In the genomic region with DNA sequence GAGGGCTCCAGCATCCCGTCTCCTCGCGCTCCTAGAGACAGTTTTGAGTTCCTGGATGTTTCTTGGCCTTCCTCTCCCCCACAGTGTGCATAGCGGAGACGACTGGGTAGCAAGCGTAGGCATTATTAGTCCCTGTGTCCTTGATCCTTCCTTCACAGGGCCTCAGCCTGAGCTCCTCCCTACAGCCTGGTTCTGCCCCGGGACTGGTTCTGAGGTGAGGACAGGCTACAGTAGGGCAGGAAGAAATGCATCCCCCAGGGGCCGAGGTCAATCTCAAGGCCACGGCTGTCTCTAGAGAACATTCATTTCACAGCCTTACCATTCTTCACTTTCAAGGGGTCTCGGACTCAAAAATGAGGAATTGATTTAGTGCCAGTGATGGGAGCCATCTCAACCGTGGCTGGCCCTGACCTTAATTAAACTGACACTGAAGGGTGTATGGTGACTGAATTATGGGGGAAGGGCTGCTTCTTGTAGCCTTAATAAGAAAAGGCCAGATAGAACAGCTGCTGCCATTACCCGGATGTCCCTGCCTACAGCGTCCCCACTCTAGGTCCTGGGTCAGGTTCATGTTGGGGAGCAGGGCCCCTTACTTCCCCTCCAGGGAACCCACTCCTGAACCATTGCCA, we compare ENCODE assay signal across 34 mouse cellular contexts. TPM values are rescaled to one million over a fixed set of nuclear protein-coding genes. Genes with fewer than 3 reads are reported as not detected.
A peak's percentile ranks its signal among the peaks of the same experiment; 100 is the strongest.
DNase-seq lines count a peak whose midpoint lies in the region; ATAC-seq and TF ChIP-seq lines count a peak whose summit lies in the region.
"Had no signal": no experiment of that assay in that cellular context is flagged by ENCODE, and none has a peak within 500 bp of the region (broad histone marks: within the 10 kb centered on the region; RNA-seq: fewer than 3 reads in every experiment).

No protein-coding gene starts in this region.

- DNase-seq in forebrain, embryonic 10.5 days (ENCODE audit: extremely low spot score, low spot score): no peak
- DNase-seq in MEL (ENCODE audit: low read depth, low spot score): peak; percentile 32
- DNase-seq in embryonic facial prominence, embryonic 11.5 days (ENCODE audit: low spot score): no peak
- DNase-seq: adrenal gland, postnatal 10 days; cerebellum, adult 8-10 months; forebrain, postnatal 0 days; gastrocnemius, postnatal 10 days; kidney, adult 2 months; kidney, postnatal 4 days; liver, embryonic 13.5 days; lung, adult 18-20 months; lung, postnatal 4 days; midbrain, embryonic 14.5 days; right cerebral cortex, postnatal 14 days; thymus, postnatal 4 days had no signal

- no peaks in the 10 kb centered on the region for H3K36me3 ChIP-seq in forebrain, embryonic 10.5 days (replicated peaks)
- no peaks in the 10 kb centered on the region for H3K36me3 ChIP-seq in forebrain, embryonic 13.5 days (ENCODE audit: poor library complexity, severe bottlenecking)
- no peaks in the 10 kb centered on the region for H3K36me3 ChIP-seq in kidney, embryonic 16.5 days (ENCODE audit: insufficient read depth, low read length)
- H3K36me3 ChIP-seq in kidney, embryonic 15.5 days: no peaks in the 10 kb centered on the region
- H3K36me3 ChIP-seq in MEL (ENCODE audit: control insufficient read depth in 1 of 2, insufficient read depth in 2 of 2, low read length in 2 of 2): peaks cover 0 to 50% of the 10 kb centered on the region in 2 experiments; a peak in 2 of 4 replicates
- H3K36me3 ChIP-seq in embryonic facial prominence, embryonic 11.5 days (replicated peaks; ENCODE audit: control insufficient read depth, insufficient read depth, low read depth, low read length): no peaks in the 10 kb centered on the region
- H3K36me3 ChIP-seq: embryonic facial prominence, embryonic 13.5 days; G1E; hindbrain, embryonic 15.5 days; liver, embryonic 13.5 days; neural tube, embryonic 12.5 days had no signal

- no peak for TF ChIP-seq CTCF in MEL (IDR thresholded peaks at IDR 0.05 in 2 of 3, conservative IDR thresholded peaks at IDR 0.05 in 1 of 3; ENCODE audit: control insufficient read depth in 1 of 3, insufficient read depth in 1 of 3, low read depth in 2 of 3, low read length in 3 of 3, poor library complexity in 1 of 3, severe bottlenecking in 1 of 3)

- no peak for TF ChIP-seq EP300 in MEL (IDR thresholded peaks at IDR 0.05; ENCODE audit: low read depth in 1 of 2, low read length in 2 of 2)

- peak overlapping the region; percentile 17; the same call in 1 of the 2 replicates for H3K27ac ChIP-seq in forebrain, embryonic 10.5 days
- no peak overlapping the region for H3K27ac ChIP-seq in forebrain, embryonic 13.5 days
- H3K27ac ChIP-seq in kidney, embryonic 16.5 days (ENCODE audit: low read length): no peak overlapping the region
- no peak overlapping the region for H3K27ac ChIP-seq in kidney, embryonic 15.5 days
- no peak overlapping the region for H3K27ac ChIP-seq in MEL (ENCODE audit: control insufficient read depth, low read depth, low read length)
- H3K27ac ChIP-seq in embryonic facial prominence, embryonic 11.5 days (replicated peaks; ENCODE audit: low read depth, low read length): no peak overlapping the region
- H3K27ac ChIP-seq: embryonic facial prominence, embryonic 13.5 days; hindbrain, embryonic 15.5 days; liver, embryonic 13.5 days; neural tube, embryonic 12.5 days had no signal

- TF ChIP-seq POLR2A in MEL (IDR thresholded peaks at IDR 0.05; ENCODE audit: control insufficient read depth in 1 of 2, insufficient read depth in 1 of 2, low read depth in 1 of 2, low read length in 2 of 2, poor library complexity in 1 of 2): no peak

- no peak overlapping the region for H3K9ac ChIP-seq in forebrain, embryonic 13.5 days
- no peak overlapping the region for H3K9ac ChIP-seq in kidney, embryonic 16.5 days (replicated peaks; ENCODE audit: low read length)
- no peak overlapping the region for H3K9ac ChIP-seq in kidney, embryonic 15.5 days
- no peak overlapping the region for H3K9ac ChIP-seq in MEL (ENCODE audit: control insufficient read depth, low read depth, low read length, poor library complexity, severe bottlenecking)
- no peak overlapping the region for H3K9ac ChIP-seq in embryonic facial prominence, embryonic 11.5 days (replicated peaks; ENCODE audit: low read length)
- H3K9ac ChIP-seq: embryonic facial prominence, embryonic 13.5 days; forebrain, postnatal 0 days; hindbrain, embryonic 15.5 days; liver, embryonic 13.5 days; neural tube, embryonic 12.5 days had no signal

- H3K79me2 ChIP-seq in MEL (ENCODE audit: control insufficient read depth, insufficient read depth, low read length, poor library complexity): no peaks in the 10 kb centered on the region; the same call in 1 of the 2 replicates

- H3K4me3 ChIP-seq in forebrain, embryonic 10.5 days: no peak overlapping the region
- no peak overlapping the region for H3K4me3 ChIP-seq in forebrain, embryonic 13.5 days
- H3K4me3 ChIP-seq in kidney, embryonic 16.5 days (ENCODE audit: low read length): no peak overlapping the region
- H3K4me3 ChIP-seq in kidney, embryonic 15.5 days (replicated peaks): no peak overlapping the region
- no peak overlapping the region for H3K4me3 ChIP-seq in MEL (ENCODE audit: control insufficient read depth in 1 of 2, insufficient read depth in 1 of 2, low read depth in 2 of 2, low read length in 2 of 2)
- H3K4me3 ChIP-seq in embryonic facial prominence, embryonic 11.5 days (ENCODE audit: low read depth, low read length): no peak overlapping the region
- H3K4me3 ChIP-seq: embryonic facial prominence, embryonic 13.5 days; hindbrain, embryonic 15.5 days; liver, embryonic 13.5 days; megakaryocyte, embryonic 14.5 days; neural tube, embryonic 12.5 days had no signal

- peaks cover 20% of the 10 kb centered on the region for H3K4me1 ChIP-seq in forebrain, embryonic 10.5 days
- peaks cover 12% of the 10 kb centered on the region for H3K4me1 ChIP-seq in forebrain, embryonic 13.5 days
- peaks cover 16% of the 10 kb centered on the region for H3K4me1 ChIP-seq in kidney, embryonic 16.5 days (ENCODE audit: insufficient read depth, low read length)
- peaks cover 19% of the 10 kb centered on the region for H3K4me1 ChIP-seq in kidney, embryonic 15.5 days
- H3K4me1 ChIP-seq in MEL (ENCODE audit: control insufficient read depth in 1 of 2, insufficient read depth in 2 of 2, low read length in 2 of 2): peaks cover 21 to 64% of the 10 kb centered on the region in 2 experiments
- H3K4me1 ChIP-seq in embryonic facial prominence, embryonic 11.5 days (ENCODE audit: control insufficient read depth, insufficient read depth, low read length): no peaks in the 10 kb centered on the region
- H3K4me1 ChIP-seq: megakaryocyte, embryonic 14.5 days had no signal

- H3K27me3 ChIP-seq in forebrain, embryonic 10.5 days (ENCODE audit: poor library complexity, severe bottlenecking): no peaks in the 10 kb centered on the region
- H3K27me3 ChIP-seq in forebrain, embryonic 13.5 days: no peaks in the 10 kb centered on the region
- no peaks in the 10 kb centered on the region for H3K27me3 ChIP-seq in kidney, embryonic 16.5 days (ENCODE audit: insufficient read depth, low read length)
- H3K27me3 ChIP-seq in kidney, embryonic 15.5 days: no peaks in the 10 kb centered on the region
- H3K27me3 ChIP-seq in MEL (ENCODE audit: control insufficient read depth in 1 of 2, insufficient read depth in 2 of 2, low read length in 2 of 2): no peaks in the 10 kb centered on the region
- no peaks in the 10 kb centered on the region for H3K27me3 ChIP-seq in embryonic facial prominence, embryonic 11.5 days (ENCODE audit: control insufficient read depth, insufficient read depth, low read length)
- H3K27me3 ChIP-seq: embryonic facial prominence, embryonic 13.5 days; hindbrain, embryonic 15.5 days; neural tube, embryonic 12.5 days had no signal

- 80% methylated on average over 13 of the region's 13 CpGs for WGBS in forebrain, embryonic 10.5 days
- WGBS in forebrain, embryonic 13.5 days: 81% methylated on average over 13 of the region's 13 CpGs
- WGBS in kidney, embryonic 16.5 days: 31% methylated on average over 13 of the region's 13 CpGs
- WGBS in kidney, embryonic 15.5 days: 33% methylated on average over 13 of the region's 13 CpGs
- WGBS in embryonic facial prominence, embryonic 11.5 days: 60% methylated on average over 13 of the region's 13 CpGs

- no peaks in the 10 kb centered on the region for H3K9me3 ChIP-seq in forebrain, embryonic 10.5 days
- H3K9me3 ChIP-seq in forebrain, embryonic 13.5 days (replicated peaks): no peaks in the 10 kb centered on the region
- H3K9me3 ChIP-seq in kidney, embryonic 16.5 days (ENCODE audit: low read length): no peaks in the 10 kb centered on the region
- no peaks in the 10 kb centered on the region; the same call in 1 of the 2 replicates for H3K9me3 ChIP-seq in kidney, embryonic 15.5 days (replicated peaks)
- H3K9me3 ChIP-seq in MEL (replicated peaks; ENCODE audit: insufficient read depth, low read length): no peaks in the 10 kb centered on the region
- H3K9me3 ChIP-seq in embryonic facial prominence, embryonic 11.5 days (replicated peaks; ENCODE audit: control insufficient read depth, low read length): no peaks in the 10 kb centered on the region
- H3K9me3 ChIP-seq: embryonic facial prominence, embryonic 13.5 days; hindbrain, embryonic 15.5 days; liver, embryonic 13.5 days; neural tube, embryonic 12.5 days had no signal

- no peak overlapping the region for H3K4me2 ChIP-seq in forebrain, embryonic 13.5 days
- H3K4me2 ChIP-seq in kidney, embryonic 16.5 days (replicated peaks; ENCODE audit: low read depth, low read length): no peak overlapping the region
- no peak overlapping the region for H3K4me2 ChIP-seq in kidney, embryonic 15.5 days
- no peak overlapping the region for H3K4me2 ChIP-seq in embryonic facial prominence, embryonic 11.5 days (ENCODE audit: low read depth, low read length)
- H3K4me2 ChIP-seq: embryonic facial prominence, embryonic 13.5 days; hindbrain, embryonic 15.5 days; liver, embryonic 13.5 days; neural tube, embryonic 12.5 days had no signal

- no peak for TF ChIP-seq RAD21 in MEL (IDR thresholded peaks at IDR 0.05; ENCODE audit: low read depth, low read length)

- no peak for ATAC-seq in forebrain, embryonic 13.5 days
- peak; percentile 57; the same call in 1 of the 2 replicates for ATAC-seq in kidney, embryonic 16.5 days (ENCODE audit: low FRiP score, low TSS enrichment)
- ATAC-seq in kidney, embryonic 15.5 days (replicated peaks; ENCODE audit: low FRiP score): no peak
- ATAC-seq in embryonic facial prominence, embryonic 11.5 days (replicated peaks; ENCODE audit: insufficient number of reproducible peaks, low FRiP score, low TSS enrichment, low read depth): 0 out of 2 replicates have a peak, but pooled peaks have one; percentile 27
- ATAC-seq in monocyte, adult 5-6 weeks (replicated peaks; ENCODE audit: insufficient number of reproducible peaks, low FRiP score, low TSS enrichment, poor library complexity, severe bottlenecking): no peak
- ATAC-seq: forebrain, postnatal 0 days; lung, postnatal 0 days; Patski had no signal

RNA-seq across cellular contexts. Expression of a gene that starts 49.3 kb away (rescaled TPM):
- 12.1 and 15.5 TPM in 2 replicates for polyA plus RNA-seq in forebrain, embryonic 10.5 days (2016; fragmentation: Nextera tagmentation; extraction: Ambion mirVana)
- 122 and 136 TPM in 2 replicates for polyA plus RNA-seq in forebrain, embryonic 13.5 days (2015; fragmentation: Nextera tagmentation; extraction: Ambion mirVana)
- 10.4 and 11.9 TPM in 2 replicates for polyA plus RNA-seq in kidney, embryonic 16.5 days (2015; fragmentation: Nextera tagmentation; extraction: Ambion mirVana)
- 15.0 and 16.9 TPM in 2 replicates for polyA plus RNA-seq in kidney, embryonic 15.5 days (2015; fragmentation: Nextera tagmentation; extraction: Ambion mirVana)
- 18.3 and 22.2 TPM in 2 replicates for total RNA-seq in MEL (2012; rRNA removed)
- polyA plus RNA-seq in MEL (2012; ENCODE audit: insufficient read depth in 1 of 2, insufficient read length in 2 of 2, low read depth in 1 of 2, low replicate concordance in 2 of 2, missing spikeins in 1 of 2): 10 to 100 TPM in 1 of 2 experiments, not detected in 1; 51.0 TPM
- polyA plus RNA-seq in embryonic facial prominence, embryonic 11.5 days (2014; fragmentation: Nextera tagmentation; extraction: Ambion mirVana): 32.5 and 38.6 TPM in 2 replicates
- 8.7 to 18.9 TPM (median 13.5 TPM) in 3 replicates for total RNA-seq in monocyte, adult 5-6 weeks (2017)

RNA-seq across cellular contexts. Expression of a gene that starts 58.8 kb away (rescaled TPM):
- not detected in 2 replicates for polyA plus RNA-seq in forebrain, embryonic 10.5 days (2016; fragmentation: Nextera tagmentation; extraction: Ambion mirVana)
- not detected in 2 replicates for polyA plus RNA-seq in forebrain, embryonic 13.5 days (2015; fragmentation: Nextera tagmentation; extraction: Ambion mirVana)
- polyA plus RNA-seq in kidney, embryonic 16.5 days (2015; fragmentation: Nextera tagmentation; extraction: Ambion mirVana): 0.40 TPM in 1 of 2 replicates, not detected in the other
- polyA plus RNA-seq in kidney, embryonic 15.5 days (2015; fragmentation: Nextera tagmentation; extraction: Ambion mirVana): 0.60 and 1.2 TPM in 2 replicates
- not detected in 2 replicates for total RNA-seq in MEL (2012; rRNA removed)
- polyA plus RNA-seq in MEL (2012; ENCODE audit: insufficient read depth in 1 of 2, insufficient read length in 2 of 2, low read depth in 1 of 2, low replicate concordance in 2 of 2, missing spikeins in 1 of 2): not detected
- 0.52 TPM in 1 of 2 replicates, not detected in the other for polyA plus RNA-seq in embryonic facial prominence, embryonic 11.5 days (2014; fragmentation: Nextera tagmentation; extraction: Ambion mirVana)
- not detected in 3 replicates for total RNA-seq in monocyte, adult 5-6 weeks (2017)
- total RNA-seq: forebrain, postnatal 0 days; G1E; heart, postnatal 14 days; layer of hippocampus, adult 8-10 months; layer of hippocampus, postnatal 25 days; left cerebral cortex, adult 8-10 months; left cerebral cortex, postnatal 36 days had no signal
- polyA plus RNA-seq: embryonic facial prominence, embryonic 13.5 days; forebrain, postnatal 0 days; G1E; gonadal fat pad, adult 2 months; hindbrain, embryonic 15.5 days; kidney, adult 2 months; midbrain, embryonic 14.5 days; Patski; small intestine, adult 2 months; testis, adult 2 months had no signal

Comparison
In these comparisons a context has a peak if more than half of its experiments do, and no peak if none do; other contexts are left out.
1. ATAC-seq: peak in kidney, embryonic 16.5 days (single experiment) and embryonic facial prominence, embryonic 11.5 days (single experiment); none in forebrain, embryonic 13.5 days (single experiment), kidney, embryonic 15.5 days (single experiment) and monocyte, adult 5-6 weeks (single experiment).